Mouse (Mus musculus): ENCODE data around the gene Eno2. TPM values are rescaled to one million over a fixed set of nuclear protein-coding genes. Genes with fewer than 3 reads are reported as not detected.

The Eno2 gene
- polyA plus RNA-seq, 1 experiment from 2014 or later, result 10.7 TPM

- H3K9ac ChIP-seq, result peak overlapping the region; percentile 97; the same call in 1 of the 2 replicates
- ATAC-seq (ENCODE audit: insufficient number of reproducible peaks, insufficient read depth, low FRiP score, low TSS enrichment, low read depth), result no peak
- no peaks in the 10 kb centered on the region for H3K36me3 ChIP-seq
- H3K4me2 ChIP-seq, result peak overlapping the region; percentile 68
- peak overlapping the region; percentile 99 for H3K27ac ChIP-seq
- no peaks in the 10 kb centered on the region for H3K9me3 ChIP-seq
- H3K27me3 ChIP-seq, result no peaks in the 10 kb centered on the region
- 3% methylated on average over 5 of the region's 5 CpGs for WGBS
- peaks cover 35% of the 10 kb centered on the region for H3K4me1 ChIP-seq
- H3K4me3 ChIP-seq, result peak overlapping the region; percentile 76; the same call in 1 of the 2 replicates
Measured at GRCm38 (mm10) chr6:124759259-124759658, 10.2 kb downstream of the Eno2 start.

GRCm38 (mm10) chr6:124758849-124759232 is 10.6 kb downstream of the Eno2 start:
- WGBS, result 37% methylated on average over 2 of the region's 2 CpGs
- Histone ChIP-seq H3K36me3 (no peaks in the 10 kb centered on the region), H3K9me3 (no peaks in the 10 kb centered on the region), H3K4me1 (peaks cover 39% of the 10 kb centered on the region), H3K4me2 (peak overlapping the region; percentile 68), H3K4me3 (peak overlapping the region; percentile 76), H3K27me3 (no peaks in the 10 kb centered on the region), H3K27ac (peak overlapping the region; percentile 99), H3K9ac (peak overlapping the region; percentile 97; the same call in 1 of the 2 replicates)
- no peak for ATAC-seq (ENCODE audit: insufficient number of reproducible peaks, insufficient read depth, low FRiP score, low TSS enrichment, low read depth)

GRCm38 (mm10) chr6:124757909-124758848 is 11.3 kb downstream of the Eno2 start:
- Histone ChIP-seq H3K4me1 (peaks cover 46% of the 10 kb centered on the region), H3K36me3 (0 out of 2 replicates have a peak, but pooled peaks cover 3% of the 10 kb centered on the region), H3K4me2 (peak overlapping the region; percentile 68), H3K4me3 (peak overlapping the region; percentile 76), H3K27ac (peak overlapping the region; percentile 99), H3K9me3 (no peaks in the 10 kb centered on the region), H3K27me3 (no peaks in the 10 kb centered on the region), H3K9ac (peak overlapping the region; percentile 97)
- ATAC-seq (ENCODE audit: insufficient number of reproducible peaks, insufficient read depth, low FRiP score, low TSS enrichment, low read depth), result no peak
- 27% methylated on average over 5 of the region's 5 CpGs for WGBS

GRCm38 (mm10) chr6:124757351-124757880 is 12.1 kb downstream of the Eno2 start:
- no peak for ATAC-seq (ENCODE audit: insufficient number of reproducible peaks, insufficient read depth, low FRiP score, low TSS enrichment, low read depth)
- WGBS, result 1% methylated on average over 5 of the region's 5 CpGs
- Histone ChIP-seq H3K9ac (peak overlapping the region; percentile 97), H3K27ac (peak overlapping the region; percentile 99), H3K4me3 (peak overlapping the region; percentile 76), H3K4me1 (peaks cover 52% of the 10 kb centered on the region), H3K36me3 (peaks cover 9% of the 10 kb centered on the region; the same call in 1 of the 2 replicates), H3K27me3 (no peaks in the 10 kb centered on the region), H3K4me2 (peak overlapping the region; percentile 68), H3K9me3 (no peaks in the 10 kb centered on the region)

DNA sequence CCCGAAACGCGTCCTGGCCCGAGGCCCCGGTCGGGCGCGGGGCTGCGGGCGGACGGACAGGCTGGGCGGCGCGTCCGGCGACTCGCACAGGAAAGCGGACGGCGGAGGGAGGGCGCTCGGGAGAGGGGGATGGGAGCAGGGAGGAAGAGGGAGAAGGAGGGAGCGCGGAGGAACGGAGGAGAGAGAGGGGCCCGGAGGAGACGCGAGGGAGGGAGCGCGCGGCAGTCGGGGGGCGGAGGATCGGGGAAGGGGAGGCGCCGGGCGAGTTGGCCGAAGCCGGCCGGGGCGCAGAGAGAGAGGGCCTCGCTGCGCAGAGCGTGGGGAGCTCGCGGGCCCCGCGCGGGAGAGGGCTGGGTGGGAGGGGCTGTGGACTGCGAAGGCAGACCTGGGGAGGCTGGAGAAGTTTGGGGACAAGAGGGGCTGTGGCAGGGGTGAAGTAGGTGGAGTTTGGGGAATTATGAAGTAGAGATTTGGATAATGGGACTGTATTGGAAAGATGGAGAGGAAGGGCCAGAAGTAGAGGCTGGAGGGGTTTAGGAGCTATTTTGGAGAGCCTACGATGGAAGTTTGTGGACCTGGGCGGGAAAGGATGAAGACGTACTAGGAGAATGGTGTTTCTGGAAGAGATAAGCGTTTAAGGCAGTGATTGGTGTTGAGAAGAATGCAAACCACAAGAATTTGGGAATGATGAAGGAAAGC is 12.7 kb downstream of the Eno2 start:
- Histone ChIP-seq H3K27me3 (no peaks in the 10 kb centered on the region), H3K4me1 (peaks cover 52% of the 10 kb centered on the region), H3K4me2 (peak overlapping the region; percentile 68), H3K4me3 (peak overlapping the region; percentile 76), H3K9ac (peak overlapping the region; percentile 97), H3K27ac (peak overlapping the region; percentile 99), H3K36me3 (peaks cover 14% of the 10 kb centered on the region; the same call in 1 of the 2 replicates), H3K9me3 (no peaks in the 10 kb centered on the region)
- WGBS, result under 1% methylated on average over 51 of the region's 54 CpGs
- ATAC-seq (ENCODE audit: insufficient number of reproducible peaks, insufficient read depth, low FRiP score, low TSS enrichment, low read depth), result peak; percentile 70

- peak within 1 kb of the TSS; percentile 99 for H3K27ac ChIP-seq
- peak; percentile 71 for ATAC-seq (ENCODE audit: insufficient number of reproducible peaks, insufficient read depth, low FRiP score, low TSS enrichment, low read depth)
Measured at GRCm38 (mm10) chr6:124755831-124756595, 13.5 kb downstream of the Eno2 start, which contains the start of the genes Gm45234 and Atn1. TSS of gene Gm45234 (minus strand) at chr6:124756021. TSS of gene Atn1 (minus strand) at chr6:124756524.

DNA sequence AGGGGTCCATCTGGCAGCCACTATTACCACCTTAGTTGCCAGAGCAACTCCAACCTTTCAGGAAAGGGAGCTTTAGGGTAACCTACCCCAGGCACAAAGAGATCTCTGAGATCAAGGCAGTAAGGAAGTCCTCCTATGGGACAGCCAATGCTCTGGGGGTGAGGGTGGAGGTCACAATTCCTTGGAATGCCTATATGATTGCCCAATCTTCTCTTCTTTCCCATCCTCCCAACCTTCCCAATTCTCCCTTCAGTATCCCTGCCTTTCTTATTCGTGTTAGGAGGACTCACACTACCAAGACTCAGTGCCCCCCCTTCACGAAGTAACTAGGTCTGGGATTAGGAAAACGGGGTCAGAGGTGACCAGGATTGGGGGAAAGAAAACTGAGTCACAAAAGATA is 14.2 kb downstream of the Eno2 start:
- peak overlapping the region; percentile 99 for H3K27ac ChIP-seq
- peaks cover 14% of the 10 kb centered on the region; the same call in 1 of the 2 replicates for H3K36me3 ChIP-seq
- 3% methylated on average over 3 of the region's 3 CpGs for WGBS
- peak overlapping the region; percentile 68 for H3K4me2 ChIP-seq
- H3K4me1 ChIP-seq, result peaks cover 52% of the 10 kb centered on the region
- ATAC-seq (ENCODE audit: insufficient number of reproducible peaks, insufficient read depth, low FRiP score, low TSS enrichment, low read depth), result no peak
- peak overlapping the region; percentile 97 for H3K9ac ChIP-seq
- H3K9me3 ChIP-seq, result no peaks in the 10 kb centered on the region
- H3K4me3 ChIP-seq, result peak overlapping the region; percentile 76
- H3K27me3 ChIP-seq, result no peaks in the 10 kb centered on the region

More at GRCm38 (mm10) chr6:124755831-124756595, 13.5 kb downstream of the Eno2 start, which contains the start of the genes Gm45234 and Atn1:
- H3K36me3 ChIP-seq, result peaks cover 14% of the 10 kb centered on the region; the same call in 1 of the 2 replicates
- no peaks in the 10 kb centered on the region for H3K9me3 ChIP-seq
- peaks cover 52% of the 10 kb centered on the region for H3K4me1 ChIP-seq
- under 1% methylated on average over 49 of the region's 100 CpGs for WGBS
- peak within 1 kb of the TSS; percentile 97 for H3K9ac ChIP-seq
- peak within 1 kb of the TSS; percentile 76 for H3K4me3 ChIP-seq
- no peaks in the 10 kb centered on the region for H3K27me3 ChIP-seq
- H3K4me2 ChIP-seq, result peak within 1 kb of the TSS; percentile 68

DNA sequence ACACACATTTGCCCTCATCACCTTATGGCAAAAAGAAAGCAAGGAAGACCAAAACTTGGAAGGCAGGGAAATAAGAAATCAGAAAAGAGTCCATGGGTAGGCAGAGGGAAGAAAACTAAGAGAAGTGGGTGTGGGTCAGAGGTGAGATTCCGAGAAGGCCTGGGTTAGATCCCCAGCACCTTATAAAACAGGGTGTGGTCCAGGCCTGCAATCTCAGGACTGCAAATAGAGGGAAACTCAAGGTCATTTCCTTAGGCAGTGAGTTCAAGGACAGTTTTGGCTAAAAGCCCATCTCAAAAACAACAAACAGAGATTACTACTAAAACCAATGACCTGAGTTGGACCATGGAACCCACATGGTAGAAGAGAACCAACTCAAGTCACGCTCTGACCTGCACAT is 15.6 kb downstream of the Eno2 start:
- WGBS, result 84% methylated on average over 2 of the region's 2 CpGs
- ATAC-seq (ENCODE audit: insufficient number of reproducible peaks, insufficient read depth, low FRiP score, low TSS enrichment, low read depth), result no peak
- Histone ChIP-seq H3K4me2 (peak overlapping the region; percentile 68; the same call in 1 of the 2 replicates), H3K4me1 (peaks cover 45% of the 10 kb centered on the region), H3K27me3 (no peaks in the 10 kb centered on the region), H3K9ac (no peak overlapping the region), H3K4me3 (no peak overlapping the region), H3K36me3 (peaks cover 28% of the 10 kb centered on the region), H3K27ac (no peak overlapping the region), H3K9me3 (no peaks in the 10 kb centered on the region)

DNA sequence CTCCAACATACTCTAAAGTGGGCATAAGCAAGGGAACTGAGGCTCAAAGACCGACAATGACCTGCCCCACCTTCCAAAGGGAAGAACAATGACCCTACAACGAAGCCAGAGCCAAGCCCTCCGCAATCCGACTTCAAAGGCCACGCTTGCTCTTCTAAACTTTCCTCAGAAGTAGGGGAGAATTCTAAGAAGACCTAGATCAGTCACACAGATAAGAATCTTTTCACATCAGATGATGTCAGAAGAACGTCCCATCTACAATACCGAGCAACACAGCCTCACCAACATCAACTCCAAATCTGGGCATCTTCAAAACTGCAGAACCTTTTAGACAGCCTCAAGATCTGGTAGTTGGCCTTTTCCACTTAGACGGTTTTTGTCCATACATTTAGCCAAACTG is 19.1 kb downstream of the Eno2 start:
- 88% methylated on average over 8 of the region's 8 CpGs for WGBS

GRCm38 (mm10) chr6:124746654-124747632 is 22.5 kb downstream of the Eno2 start:
- Histone ChIP-seq H3K4me3 (peak overlapping the region; percentile 51; the same call in 1 of the 2 replicates), H3K27ac (peak overlapping the region; percentile 86), H3K27me3 (no peaks in the 10 kb centered on the region), H3K4me2 (peak overlapping the region; percentile 92), H3K4me1 (peaks cover 30% of the 10 kb centered on the region), H3K9me3 (no peaks in the 10 kb centered on the region), H3K36me3 (peaks cover 68% of the 10 kb centered on the region), H3K9ac (peak overlapping the region; percentile 83; the same call in 1 of the 2 replicates)
- 85% methylated on average over 7 of the region's 7 CpGs for WGBS
- no peak for ATAC-seq (ENCODE audit: insufficient number of reproducible peaks, insufficient read depth, low FRiP score, low TSS enrichment, low read depth)

More for the DNA sequence above, 19.1 kb downstream of the Eno2 start:
- no peaks in the 10 kb centered on the region for H3K9me3 ChIP-seq
- H3K27me3 ChIP-seq, result no peaks in the 10 kb centered on the region
- peaks cover 48% of the 10 kb centered on the region for H3K4me1 ChIP-seq
- peaks cover 54% of the 10 kb centered on the region for H3K36me3 ChIP-seq
- no peak overlapping the region for H3K4me2 ChIP-seq
- no peak overlapping the region for H3K27ac ChIP-seq
- no peak for ATAC-seq (ENCODE audit: insufficient number of reproducible peaks, insufficient read depth, low FRiP score, low TSS enrichment, low read depth)
- no peak overlapping the region for H3K9ac ChIP-seq
- H3K4me3 ChIP-seq, result no peak overlapping the region

All from embryonic facial prominence, embryonic 13.5 days (tissue).